ENCODE assay signal across 22 mouse cellular contexts in the genomic region with DNA sequence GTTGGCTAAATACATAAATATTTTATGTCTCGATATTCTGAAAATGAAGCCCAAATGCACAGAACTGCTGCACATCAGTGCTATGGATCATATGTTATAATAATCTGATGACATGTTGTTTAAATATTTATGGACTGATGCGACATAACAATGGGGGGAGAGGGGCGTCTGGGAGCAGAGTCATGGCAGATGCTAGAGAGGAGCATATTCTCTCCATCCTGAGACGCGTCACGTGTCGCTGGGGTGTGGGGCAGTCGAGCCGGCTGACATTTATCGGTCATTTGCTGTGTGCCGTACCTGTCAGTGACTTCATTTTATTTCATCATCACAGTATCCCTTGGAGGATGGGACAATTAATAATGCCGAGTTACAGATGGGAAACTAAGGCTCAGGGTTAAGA. TPM values are rescaled to one million over a fixed set of nuclear protein-coding genes. Genes with fewer than 3 reads are reported as not detected.
DNase-seq lines count a peak whose midpoint lies in the region; ATAC-seq and TF ChIP-seq lines count a peak whose summit lies in the region.
"Had no signal": no experiment of that assay in that cellular context is flagged by ENCODE, and none has a peak within 500 bp of the region (broad histone marks: within the 10 kb centered on the region; RNA-seq: fewer than 3 reads in every experiment).

No protein-coding gene starts in this region.

- no peaks in the 10 kb centered on the region for H3K27me3 ChIP-seq in forebrain, postnatal 0 days (ENCODE audit: insufficient read depth, low read length)
- H3K27me3 ChIP-seq in forebrain, embryonic 12.5 days = no peaks in the 10 kb centered on the region
- H3K27me3 ChIP-seq in intestine, postnatal 0 days (replicated peaks; ENCODE audit: control insufficient read depth, insufficient read depth, low read length) = no peaks in the 10 kb centered on the region
- no peaks in the 10 kb centered on the region for H3K27me3 ChIP-seq in intestine, embryonic 15.5 days (replicated peaks)
- no peaks in the 10 kb centered on the region for H3K27me3 ChIP-seq in midbrain, embryonic 15.5 days (replicated peaks)
- no peaks in the 10 kb centered on the region for H3K27me3 ChIP-seq in midbrain, embryonic 10.5 days (ENCODE audit: low read depth, poor library complexity, severe bottlenecking)
- H3K27me3 ChIP-seq in neural tube, embryonic 14.5 days (ENCODE audit: control insufficient read depth, insufficient read depth, low read length) = no peaks in the 10 kb centered on the region
- H3K27me3 ChIP-seq: CH12.LX; limb, embryonic 15.5 days had no signal

- H3K9ac ChIP-seq in forebrain, postnatal 0 days = no peak overlapping the region
- H3K9ac ChIP-seq in forebrain, embryonic 12.5 days = no peak overlapping the region
- H3K9ac ChIP-seq in intestine, postnatal 0 days (ENCODE audit: low read depth, low read length) = no peak overlapping the region
- H3K9ac ChIP-seq in intestine, embryonic 15.5 days = no peak overlapping the region
- H3K9ac ChIP-seq in midbrain, embryonic 15.5 days = no peak overlapping the region
- no peak overlapping the region for H3K9ac ChIP-seq in neural tube, embryonic 14.5 days (replicated peaks; ENCODE audit: low read depth, low read length)
- H3K9ac ChIP-seq: limb, embryonic 15.5 days had no signal

- no peak overlapping the region for H3K4me3 ChIP-seq in forebrain, postnatal 0 days (ENCODE audit: low read depth, low read length)
- H3K4me3 ChIP-seq in forebrain, embryonic 12.5 days (replicated peaks) = no peak overlapping the region
- H3K4me3 ChIP-seq in intestine, postnatal 0 days (ENCODE audit: low read depth, low read length) = no peak overlapping the region
- no peak overlapping the region for H3K4me3 ChIP-seq in intestine, embryonic 15.5 days (replicated peaks)
- H3K4me3 ChIP-seq in midbrain, embryonic 15.5 days = no peak overlapping the region
- H3K4me3 ChIP-seq in midbrain, embryonic 10.5 days = no peak overlapping the region
- H3K4me3 ChIP-seq in neural tube, embryonic 14.5 days (ENCODE audit: low read depth, low read length) = no peak overlapping the region
- H3K4me3 ChIP-seq: forebrain, embryonic 10.5 days; limb, embryonic 15.5 days; megakaryocyte, embryonic 14.5 days had no signal

- H3K4me1 ChIP-seq in forebrain, postnatal 0 days (ENCODE audit: insufficient read depth) = no peaks in the 10 kb centered on the region
- peaks cover 50% of the 10 kb centered on the region for H3K4me1 ChIP-seq in forebrain, embryonic 12.5 days
- H3K4me1 ChIP-seq in intestine, postnatal 0 days (replicated peaks; ENCODE audit: control insufficient read depth, insufficient read depth, low read length) = peaks cover 9% of the 10 kb centered on the region; the same call in 1 of the 2 replicates
- peaks cover 43% of the 10 kb centered on the region for H3K4me1 ChIP-seq in intestine, embryonic 15.5 days (replicated peaks)
- peaks cover 18% of the 10 kb centered on the region for H3K4me1 ChIP-seq in midbrain, embryonic 15.5 days
- peaks cover 25% of the 10 kb centered on the region for H3K4me1 ChIP-seq in midbrain, embryonic 10.5 days
- H3K4me1 ChIP-seq in neural tube, embryonic 14.5 days (ENCODE audit: control insufficient read depth, insufficient read depth, low read length) = peaks cover 18% of the 10 kb centered on the region; the same call in 1 of the 2 replicates

- ATAC-seq in forebrain, postnatal 0 days = peak; percentile 16; the same call in 1 of the 2 replicates
- ATAC-seq in forebrain, embryonic 12.5 days (ENCODE audit: low FRiP score) = no peak
- no peak for ATAC-seq in intestine, postnatal 0 days
- ATAC-seq in intestine, embryonic 15.5 days = no peak
- ATAC-seq in midbrain, embryonic 15.5 days (replicated peaks) = peak; percentile 35; the same call in 1 of the 2 replicates
- peak; percentile 42 for ATAC-seq in neural tube, embryonic 14.5 days (ENCODE audit: low read depth)
- ATAC-seq in activated CD4-positive, CD25-positive, alpha-beta regulatory T cell, adult 4 months = no peak

- 78% methylated on average over 12 of the region's 12 CpGs for WGBS in forebrain, postnatal 0 days
- 89% methylated on average over 12 of the region's 12 CpGs for WGBS in forebrain, embryonic 12.5 days
- 66% methylated on average over 12 of the region's 12 CpGs for WGBS in intestine, postnatal 0 days
- 60% methylated on average over 12 of the region's 12 CpGs for WGBS in intestine, embryonic 15.5 days
- WGBS in midbrain, embryonic 15.5 days = 74% methylated on average over 12 of the region's 12 CpGs
- WGBS in midbrain, embryonic 10.5 days = 92% methylated on average over 12 of the region's 12 CpGs
- WGBS in neural tube, embryonic 14.5 days = 66% methylated on average over 12 of the region's 12 CpGs

- H3K4me2 ChIP-seq in forebrain, postnatal 0 days (ENCODE audit: low read depth) = no peak overlapping the region
- H3K4me2 ChIP-seq in forebrain, embryonic 12.5 days = no peak overlapping the region
- H3K4me2 ChIP-seq in intestine, postnatal 0 days (replicated peaks; ENCODE audit: low read depth) = no peak overlapping the region
- H3K4me2 ChIP-seq in intestine, embryonic 15.5 days (replicated peaks) = no peak overlapping the region
- no peak overlapping the region for H3K4me2 ChIP-seq in midbrain, embryonic 15.5 days
- H3K4me2 ChIP-seq in neural tube, embryonic 14.5 days (ENCODE audit: low read depth, low read length) = no peak overlapping the region
- H3K4me2 ChIP-seq: limb, embryonic 15.5 days had no signal

- no peak for TF ChIP-seq CTCF in forebrain, postnatal 0 days (IDR thresholded peaks at IDR 0.05; ENCODE audit: low read depth)
- no peak for TF ChIP-seq CTCF in intestine, postnatal 0 days (IDR thresholded peaks at IDR 0.05; ENCODE audit: low read depth)

- no peaks in the 10 kb centered on the region for H3K9me3 ChIP-seq in forebrain, postnatal 0 days (ENCODE audit: low read length)
- H3K9me3 ChIP-seq in forebrain, embryonic 12.5 days = no peaks in the 10 kb centered on the region
- no peaks in the 10 kb centered on the region for H3K9me3 ChIP-seq in intestine, postnatal 0 days (ENCODE audit: control insufficient read depth)
- no peaks in the 10 kb centered on the region for H3K9me3 ChIP-seq in intestine, embryonic 15.5 days
- no peaks in the 10 kb centered on the region for H3K9me3 ChIP-seq in midbrain, embryonic 15.5 days
- H3K9me3 ChIP-seq in midbrain, embryonic 10.5 days (replicated peaks) = no peaks in the 10 kb centered on the region
- H3K9me3 ChIP-seq in neural tube, embryonic 14.5 days (ENCODE audit: control insufficient read depth, low read length) = no peaks in the 10 kb centered on the region
- H3K9me3 ChIP-seq: forebrain, embryonic 10.5 days; limb, embryonic 15.5 days had no signal

- H3K36me3 ChIP-seq in forebrain, postnatal 0 days (ENCODE audit: insufficient read depth) = no peaks in the 10 kb centered on the region
- H3K36me3 ChIP-seq in forebrain, embryonic 12.5 days (replicated peaks) = peaks cover 12% of the 10 kb centered on the region; the same call in 1 of the 2 replicates
- H3K36me3 ChIP-seq in intestine, postnatal 0 days (ENCODE audit: control insufficient read depth, insufficient read depth) = peaks cover 4% of the 10 kb centered on the region; the same call in 1 of the 2 replicates
- H3K36me3 ChIP-seq in intestine, embryonic 15.5 days = peaks cover 3% of the 10 kb centered on the region; the same call in 1 of the 2 replicates
- H3K36me3 ChIP-seq in midbrain, embryonic 15.5 days (replicated peaks) = no peaks in the 10 kb centered on the region
- peaks cover 33% of the 10 kb centered on the region for H3K36me3 ChIP-seq in midbrain, embryonic 10.5 days
- H3K36me3 ChIP-seq in neural tube, embryonic 14.5 days (ENCODE audit: control insufficient read depth, insufficient read depth, low read length) = no peaks in the 10 kb centered on the region
- H3K36me3 ChIP-seq: limb, embryonic 15.5 days had no signal

- H3K27ac ChIP-seq in forebrain, postnatal 0 days (ENCODE audit: low read depth, low read length) = no peak overlapping the region
- H3K27ac ChIP-seq in forebrain, embryonic 12.5 days = no peak overlapping the region
- peak overlapping the region; percentile 90; the same call in 1 of the 2 replicates for H3K27ac ChIP-seq in intestine, postnatal 0 days (ENCODE audit: low read depth, low read length)
- no peak overlapping the region for H3K27ac ChIP-seq in intestine, embryonic 15.5 days
- no peak overlapping the region for H3K27ac ChIP-seq in midbrain, embryonic 15.5 days
- H3K27ac ChIP-seq in midbrain, embryonic 10.5 days (replicated peaks) = no peak overlapping the region
- no peak overlapping the region for H3K27ac ChIP-seq in neural tube, embryonic 14.5 days (ENCODE audit: low read depth, low read length)
- H3K27ac ChIP-seq: limb, embryonic 15.5 days had no signal

- DNase-seq in forebrain, postnatal 0 days = no peak
- no peak for DNase-seq in midbrain, embryonic 10.5 days (ENCODE audit: low spot score)
- DNase-seq: cerebellum, adult 18-20 months; cerebellum, postnatal 25 days; embryo, embryonic 11 days; gastrocnemius, postnatal 25 days; heart, postnatal 14 days; kidney, adult 8-10 months; kidney, postnatal 25 days; retina, postnatal 1 day; right cerebral cortex, postnatal 4 days; thymus, postnatal 36 days had no signal

RNA-seq across cellular contexts. Expression of gene Nek6, which starts 10.2 kb away (rescaled TPM):
- total RNA-seq in forebrain, postnatal 0 days (2014; rRNA removed) = 19.7 and 21.0 TPM in 2 replicates
- polyA plus RNA-seq in forebrain, postnatal 0 days (2015; fragmentation: Nextera tagmentation; extraction: Ambion mirVana) = 59.6 and 69.3 TPM in 2 replicates
- polyA plus RNA-seq in forebrain, embryonic 12.5 days (2016; fragmentation: Nextera tagmentation; extraction: Ambion mirVana) = 125 and 132 TPM in 2 replicates
- 70.9 and 84.5 TPM in 2 replicates for polyA plus RNA-seq in intestine, postnatal 0 days (2015; fragmentation: Nextera tagmentation; extraction: Ambion mirVana)
- polyA plus RNA-seq in intestine, embryonic 15.5 days (2015; fragmentation: Nextera tagmentation; extraction: Ambion mirVana) = 102 and 104 TPM in 2 replicates
- 56.0 and 66.1 TPM in 2 replicates for polyA plus RNA-seq in midbrain, embryonic 15.5 days (2015; fragmentation: Nextera tagmentation; extraction: Ambion mirVana)
- 87.4 and 96.9 TPM in 2 replicates for polyA plus RNA-seq in midbrain, embryonic 10.5 days (2016; fragmentation: Nextera tagmentation; extraction: Ambion mirVana)
- polyA plus RNA-seq in neural tube, embryonic 14.5 days (2014; fragmentation: Nextera tagmentation; extraction: Ambion mirVana) = 46.4 and 54.4 TPM in 2 replicates
- 1 to 10 TPM; 3.0 to 3.5 TPM for polyA plus RNA-seq in activated CD4-positive, CD25-positive, alpha-beta regulatory T cell, adult 4 months (2017; shearing (Covaris generic))

Comparison
In these comparisons a context has a peak if more than half of its experiments do, and no peak if none do; other contexts are left out.
1. ATAC-seq: peak in forebrain, postnatal 0 days (single experiment), midbrain, embryonic 15.5 days (single experiment) and neural tube, embryonic 14.5 days (single experiment); none in forebrain, embryonic 12.5 days (single experiment), intestine, postnatal 0 days (single experiment), intestine, embryonic 15.5 days (single experiment) and activated CD4-positive, CD25-positive, alpha-beta regulatory T cell, adult 4 months (single experiment).
2. RNA of gene Nek6, which starts 10.2 kb away (polyA plus RNA-seq): 125 to 132 TPM in forebrain, embryonic 12.5 days, 102 to 104 TPM in intestine, embryonic 15.5 days, 87.4 to 96.9 TPM in midbrain, embryonic 10.5 days, 70.9 to 84.5 TPM in intestine, postnatal 0 days, 59.6 to 69.3 TPM in forebrain, postnatal 0 days, 56.0 to 66.1 TPM in midbrain, embryonic 15.5 days and 46.4 to 54.4 TPM in neural tube, embryonic 14.5 days; 3.0 to 3.5 TPM in activated CD4-positive, CD25-positive, alpha-beta regulatory T cell, adult 4 months; every median in the first group is over 10 times any median in the second.